Mouse (Mus musculus) liver, postnatal 0 days (tissue): Measurements from ENCODE around the gene Tmcc3. TPM values are rescaled to one million over a fixed set of nuclear protein-coding genes. Genes with fewer than 3 reads are reported as not detected.

Source experiments
- ATAC-seq: fragments of 200-750 bp; cut with Nextera tagmentation; 2 replicates; pipeline ENCODE4 v1.8.0; 2017; ENCODE audit warnings: mild to moderate bottlenecking, moderate library complexity
- DNase-seq: peaks from one replicate; pipeline ENCODE4 v3.0.0-alpha.2; 2016
- H3K27ac ChIP-seq: fragments of 300-500 bp; sonication (generic); 2 replicates; pipeline ENCODE4 v1.5.1; 2014; ENCODE audit warnings: antibody characterized with exemption, moderate library complexity, mild to moderate bottlenecking, low read depth
- H3K27me3 ChIP-seq: fragments of 300-500 bp; sonication (generic); 2 replicates; pipeline ENCODE4 v1.6.1; 2014; ENCODE audit warnings: low read length, control low read depth, mixed read lengths; ENCODE audit not compliant: insufficient read depth
- H3K36me3 ChIP-seq: fragments of 300-500 bp; sonication (generic); replicated peaks from 2 replicates; pipeline ENCODE4 v1.6.1; 2014; ENCODE audit warnings: mild to moderate bottlenecking, control low read depth, low read length, moderate library complexity, mixed read lengths; ENCODE audit not compliant: insufficient read depth
- H3K4me1 ChIP-seq: fragments of 300-500 bp; sonication (generic); 2 replicates; pipeline ENCODE4 v1.6.1; 2014; ENCODE audit warnings: antibody characterized with exemption, mild to moderate bottlenecking, control low read depth; ENCODE audit not compliant: insufficient read depth
- H3K4me2 ChIP-seq: fragments of 300-500 bp; sonication (generic); 2 replicates; pipeline ENCODE4 v1.6.1; 2014; ENCODE audit warnings: low read depth, mild to moderate bottlenecking, low read length, moderate library complexity, mixed read lengths
- H3K4me3 ChIP-seq: fragments of 300-500 bp; sonication (generic); 2 replicates; pipeline ENCODE4 v1.5.1; 2014; ENCODE audit warnings: low read depth, low read length
- H3K9ac ChIP-seq: fragments of 300-500 bp; sonication (generic); replicated peaks from 2 replicates; pipeline ENCODE4 v1.6.1; 2014; ENCODE audit warnings: mild to moderate bottlenecking, moderate library complexity
- H3K9me3 ChIP-seq: fragments of 300-500 bp; sonication (generic); 2 replicates; pipeline ENCODE4 v1.6.1; 2016; ENCODE audit warnings: mild to moderate bottlenecking, control low read depth, low read length, mixed read lengths
- CTCF ChIP-seq: sonication (generic); IDR thresholded peaks from 2 replicates; pipeline ENCODE4 v1.5.1; 2016; ENCODE audit warnings: antibody characterized with exemption, low read depth
- EP300 ChIP-seq: IDR thresholded peaks from 2 replicates; pipeline ENCODE4 v1.6.1; 2016; ENCODE audit warnings: antibody characterized with exemption, low read depth, mild to moderate bottlenecking
- WGBS: fragments of 180-500 bp; shearing (Covaris S2); extraction: QIAGEN DNeasy Blood & Tissue Kit; methylation state at CpG from one replicate; pipeline ENCODE4 v1.1.7; 2014; ENCODE audit not compliant: insufficient replicate concordance; 5-methylcytosine and 5-hydroxymethylcytosine counted together
- microRNA-seq: library from miRNA; unstranded; fragments of <30 nt; microRNA quantifications from one replicate; pipeline ENCODE4, GENCODE M21; 2016
- polyA plus RNA-seq: library from polyadenylated mRNA; unstranded; fragments of >200 nt; fragmentation: Nextera tagmentation; extraction: Ambion mirVana; gene quantifications from 2 replicates; pipeline ENCODE4 v1.2.1, GENCODE M21; 2015

Tmcc3 gene
- polyA plus RNA-seq, 1 experiment from 2014 or later, result 6.6 TPM

DNA sequence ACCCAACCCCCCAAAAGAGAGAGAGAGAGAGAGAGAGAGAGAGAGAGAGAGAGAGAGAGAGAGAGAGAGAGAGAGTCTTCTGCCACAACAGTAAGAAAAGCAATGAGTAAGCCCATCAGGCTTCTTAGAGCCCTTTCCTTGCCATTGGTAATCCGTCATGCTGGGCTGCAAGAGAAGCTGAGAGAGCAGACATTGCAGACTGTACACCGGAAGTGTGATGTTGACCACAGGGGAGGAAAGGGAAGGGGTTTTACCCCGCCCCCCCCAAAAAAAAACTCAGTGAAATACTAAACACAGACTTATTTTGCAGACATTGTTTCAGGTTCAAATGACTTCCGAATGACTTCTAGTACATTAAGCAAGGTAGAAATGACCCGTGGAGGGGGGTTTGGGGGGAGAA lies 328.3 kb downstream of the Tmcc3 start:
- Histone ChIP-seq H3K36me3 (no peaks in the 10 kb centered on the region), H3K9ac (no peak overlapping the region), H3K4me3 (no peak overlapping the region), H3K9me3 (no peaks in the 10 kb centered on the region), H3K27me3 (no peaks in the 10 kb centered on the region), H3K4me2 (no peak overlapping the region), H3K4me1 (no peaks in the 10 kb centered on the region), H3K27ac (no peak overlapping the region)
- 34% methylated on average over 5 of the region's 5 CpGs for WGBS
- TF ChIP-seq CTCF (no peak), EP300 (no peak)
- ATAC-seq (no peak), DNase-seq (no peak)

Small RNA genes lying within 50 kb of the gene (microRNA-seq; reads per million reads assigned to microRNA genes)
- gene Mir7211, result not detected

Other genes starting within 250 kb of the Tmcc3 start
- gene Nr2c1, start 163.9 kb upstream of the Tmcc3 start, polyA plus RNA-seq, result 2.4 and 2.9 TPM in 2 replicates
- gene Ndufa12, start 113.2 kb upstream of the Tmcc3 start, polyA plus RNA-seq, result 312 and 321 TPM in 2 replicates
- gene Gm4792, start 13.2 kb upstream of the Tmcc3 start, polyA plus RNA-seq, result not detected in 2 replicates